Mouse (Mus musculus): ENCODE data around the gene Mlph. TPM values are rescaled to one million over a fixed set of nuclear protein-coding genes. Genes with fewer than 3 reads are reported as not detected.

Mlph gene
- polyA plus RNA-seq, 1 experiment from 2014 or later: 0.09 TPM

- Histone ChIP-seq H3K36me3 (ENCODE audit: poor library complexity, severe bottlenecking) (no peaks in the 10 kb centered on the region), H3K9ac (peak overlapping the region; percentile 38; the same call in 1 of the 2 replicates), H3K27me3 (no peaks in the 10 kb centered on the region), H3K9me3 (replicated peaks) (no peaks in the 10 kb centered on the region), H3K4me2 (peak overlapping the region; percentile 37), H3K4me3 (no peak overlapping the region), H3K4me1 (peaks cover 25% of the 10 kb centered on the region), H3K27ac (no peak overlapping the region; the same call in 1 of the 2 replicates)
- whole genome bisulfite sequencing: 8% methylated on average over 12 of the region's 12 CpGs
- ATAC-seq: peak; percentile 59; the same call in 1 of the 2 replicates
Observed at GRCm38 (mm10) chr1:90974906-90975649, 60.2 kb downstream of the Mlph start.

GRCm38 (mm10) chr1:90975960-90976359, 61.1 kb downstream of the Mlph start:
- 76% methylated on average over 4 of the region's 4 CpGs for WGBS
- peaks cover 25% of the 10 kb centered on the region for H3K4me1 ChIP-seq
- 0 out of 2 replicates have a peak, but pooled peaks have one; percentile 12 for ATAC-seq
- H3K4me3 ChIP-seq: no peak overlapping the region
- H3K36me3 ChIP-seq (ENCODE audit: poor library complexity, severe bottlenecking): no peaks in the 10 kb centered on the region
- H3K27me3 ChIP-seq: no peaks in the 10 kb centered on the region
- no peaks in the 10 kb centered on the region for H3K9me3 ChIP-seq (replicated peaks)
- H3K9ac ChIP-seq: no peak overlapping the region
- no peak overlapping the region for H3K27ac ChIP-seq
- H3K4me2 ChIP-seq: no peak overlapping the region

GRCm38 (mm10) chr1:90980638-90981330, 65.9 kb downstream of the Mlph start:
- Histone ChIP-seq H3K4me1 (peaks cover 1% of the 10 kb centered on the region), H3K4me2 (no peak overlapping the region), H3K27ac (no peak overlapping the region), H3K9ac (no peak overlapping the region), H3K9me3 (replicated peaks) (no peaks in the 10 kb centered on the region), H3K4me3 (no peak overlapping the region), H3K27me3 (no peaks in the 10 kb centered on the region), H3K36me3 (ENCODE audit: poor library complexity, severe bottlenecking) (no peaks in the 10 kb centered on the region)
- no peak; the same call in 1 of the 2 replicates for ATAC-seq
- 84% methylated on average over 10 of the region's 10 CpGs for WGBS

- no peak for ATAC-seq
- Histone ChIP-seq H3K36me3 (ENCODE audit: poor library complexity, severe bottlenecking) (no peaks in the 10 kb centered on the region), H3K4me3 (no peak overlapping the region), H3K4me1 (no peaks in the 10 kb centered on the region), H3K4me2 (no peak overlapping the region), H3K9me3 (replicated peaks) (no peaks in the 10 kb centered on the region), H3K9ac (no peak overlapping the region), H3K27ac (no peak overlapping the region), H3K27me3 (no peaks in the 10 kb centered on the region)
- 66% methylated on average over 3 of the region's 3 CpGs for WGBS
Observed at GRCm38 (mm10) chr1:90981346-90981745, 66.5 kb downstream of the Mlph start.

GRCm38 (mm10) chr1:90995916-90996315, 81.0 kb downstream of the Mlph start:
- ATAC-seq: no peak
- WGBS: 85% methylated on average over 1 of the region's 1 CpGs
- H3K4me2 ChIP-seq: no peak overlapping the region
- H3K4me1 ChIP-seq: peaks cover 15% of the 10 kb centered on the region
- no peak overlapping the region for H3K4me3 ChIP-seq
- H3K9ac ChIP-seq: no peak overlapping the region
- H3K27me3 ChIP-seq: peaks cover 7% of the 10 kb centered on the region; the same call in 1 of the 2 replicates
- no peaks in the 10 kb centered on the region for H3K36me3 ChIP-seq (ENCODE audit: poor library complexity, severe bottlenecking)
- H3K27ac ChIP-seq: no peak overlapping the region
- 0 out of 2 replicates have a peak, but pooled peaks cover 3% of the 10 kb centered on the region for H3K9me3 ChIP-seq (replicated peaks)

- Histone ChIP-seq H3K4me1 (peaks cover 15% of the 10 kb centered on the region), H3K27ac (no peak overlapping the region), H3K36me3 (ENCODE audit: poor library complexity, severe bottlenecking) (no peaks in the 10 kb centered on the region), H3K4me3 (no peak overlapping the region), H3K4me2 (no peak overlapping the region), H3K27me3 (peaks cover 10% of the 10 kb centered on the region; the same call in 1 of the 2 replicates), H3K9me3 (replicated peaks) (0 out of 2 replicates have a peak, but pooled peaks cover 3% of the 10 kb centered on the region), H3K9ac (no peak overlapping the region)
- no peak for ATAC-seq
- 89% methylated on average over 4 of the region's 4 CpGs for WGBS
Observed at GRCm38 (mm10) chr1:90997136-90997535, 82.3 kb downstream of the Mlph start.

- Histone ChIP-seq H3K4me2 (peak overlapping the region; percentile 99; the same call in 1 of the 2 replicates), H3K36me3 (ENCODE audit: poor library complexity, severe bottlenecking) (no peaks in the 10 kb centered on the region), H3K9me3 (replicated peaks) (0 out of 2 replicates have a peak, but pooled peaks cover 3% of the 10 kb centered on the region), H3K27me3 (peaks cover 10% of the 10 kb centered on the region; the same call in 1 of the 2 replicates), H3K9ac (no peak overlapping the region), H3K4me1 (peaks cover 15% of the 10 kb centered on the region), H3K27ac (no peak overlapping the region), H3K4me3 (peak overlapping the region; percentile 72; the same call in 1 of the 2 replicates)
- ATAC-seq: no peak
- 93% methylated on average over 5 of the region's 5 CpGs for WGBS
Observed at GRCm38 (mm10) chr1:90997641-90998040, 82.8 kb downstream of the Mlph start.

- Histone ChIP-seq H3K36me3 (ENCODE audit: poor library complexity, severe bottlenecking) (no peaks in the 10 kb centered on the region), H3K4me2 (peak within 1 kb of the TSS; percentile 99), H3K4me3 (peak within 1 kb of the TSS; percentile 72), H3K9ac (peak within 1 kb of the TSS; percentile 84), H3K27me3 (peaks cover 10% of the 10 kb centered on the region; the same call in 1 of the 2 replicates), H3K4me1 (peaks cover 15% of the 10 kb centered on the region), H3K27ac (no peak within 1 kb of the TSS), H3K9me3 (replicated peaks) (0 out of 2 replicates have a peak, but pooled peaks cover 3% of the 10 kb centered on the region)
- WGBS: 3% methylated on average over 42 of the region's 59 CpGs
- ATAC-seq: peak; percentile 83
Observed at GRCm38 (mm10) chr1:90998268-90998890, 83.5 kb downstream of the Mlph start, which contains the start of gene Lrrfip1. Gene Lrrfip1 (plus strand): TSS chr1:90998737.

GRCm38 (mm10) chr1:90998891-90999611, 84.2 kb downstream of the Mlph start:
- Histone ChIP-seq H3K4me2 (peak overlapping the region; percentile 99), H3K27me3 (peaks cover 10% of the 10 kb centered on the region; the same call in 1 of the 2 replicates), H3K27ac (no peak overlapping the region), H3K36me3 (ENCODE audit: poor library complexity, severe bottlenecking) (no peaks in the 10 kb centered on the region), H3K4me1 (peaks cover 15% of the 10 kb centered on the region), H3K9ac (peak overlapping the region; percentile 84), H3K9me3 (replicated peaks) (0 out of 2 replicates have a peak, but pooled peaks cover 3% of the 10 kb centered on the region), H3K4me3 (peak overlapping the region; percentile 72)
- under 1% methylated on average over 21 of the region's 41 CpGs for WGBS
- peak; percentile 72 for ATAC-seq

GRCm38 (mm10) chr1:90999911-91000601, 85.2 kb downstream of the Mlph start:
- no peak for ATAC-seq
- Histone ChIP-seq H3K27ac (no peak overlapping the region), H3K27me3 (peaks cover 10% of the 10 kb centered on the region; the same call in 1 of the 2 replicates), H3K36me3 (ENCODE audit: poor library complexity, severe bottlenecking) (no peaks in the 10 kb centered on the region), H3K4me2 (peak overlapping the region; percentile 99), H3K9ac (peak overlapping the region; percentile 84; the same call in 1 of the 2 replicates), H3K4me1 (peaks cover 15% of the 10 kb centered on the region), H3K4me3 (peak overlapping the region; percentile 72), H3K9me3 (replicated peaks) (0 out of 2 replicates have a peak, but pooled peaks cover 3% of the 10 kb centered on the region)
- WGBS: 70% methylated on average over 10 of the region's 10 CpGs

All from forebrain, embryonic 13.5 days (tissue).